In genomic region chr13:112378782-112379305, GRCm38 (mm10) we compare ENCODE assay signal across 21 mouse cellular contexts.
"Had no signal": no experiment of that assay in that cellular context is flagged by ENCODE, and none has a peak within 500 bp of the region (broad histone marks: within the 10 kb centered on the region; RNA-seq: fewer than 3 reads in every experiment).

No protein-coding gene starts in this region.

- H3K27me3 ChIP-seq: limb, embryonic 12.5 days; limb, embryonic 15.5 days; neural tube, embryonic 12.5 days; neural tube, embryonic 15.5 days had no signal

- H3K4me3 ChIP-seq: limb, embryonic 12.5 days; limb, embryonic 15.5 days; megakaryocyte, embryonic 14.5 days; midbrain, embryonic 10.5 days; neural tube, embryonic 12.5 days; neural tube, embryonic 15.5 days had no signal

- DNase-seq: kidney, adult 18-20 months; kidney, adult 9 months; kidney, postnatal 14 days; kidney, postnatal 4 days; left cerebral cortex, postnatal 4 days; liver, postnatal 0 days; lung, embryonic 14.5 days; midbrain, embryonic 14.5 days; retina, postnatal 1 day; right cerebral cortex, postnatal 25 days; thymus, adult 18-20 months; thymus, postnatal 36 days had no signal

- H3K27ac ChIP-seq: limb, embryonic 12.5 days; limb, embryonic 15.5 days; liver, embryonic 14.5 days; midbrain, embryonic 10.5 days; neural tube, embryonic 12.5 days; neural tube, embryonic 15.5 days had no signal

- H3K36me3 ChIP-seq: limb, embryonic 12.5 days; limb, embryonic 15.5 days; midbrain, embryonic 10.5 days; neural tube, embryonic 12.5 days; neural tube, embryonic 15.5 days had no signal

- ATAC-seq: liver, postnatal 0 days; lung, postnatal 0 days had no signal

- H3K9ac ChIP-seq: limb, embryonic 12.5 days; limb, embryonic 15.5 days; liver, embryonic 14.5 days; liver, postnatal 0 days; lung, embryonic 14.5 days; neural tube, embryonic 12.5 days; neural tube, embryonic 15.5 days had no signal

- H3K9me3 ChIP-seq: limb, embryonic 12.5 days; limb, embryonic 15.5 days; midbrain, embryonic 10.5 days; neural tube, embryonic 12.5 days; neural tube, embryonic 15.5 days had no signal

- H3K4me1 ChIP-seq: midbrain, embryonic 10.5 days; neural tube, embryonic 12.5 days had no signal

- H3K4me2 ChIP-seq: limb, embryonic 12.5 days; limb, embryonic 15.5 days; liver, embryonic 11.5 days; lung, embryonic 14.5 days; neural tube, embryonic 12.5 days; neural tube, embryonic 15.5 days had no signal
